In the genomic region with DNA sequence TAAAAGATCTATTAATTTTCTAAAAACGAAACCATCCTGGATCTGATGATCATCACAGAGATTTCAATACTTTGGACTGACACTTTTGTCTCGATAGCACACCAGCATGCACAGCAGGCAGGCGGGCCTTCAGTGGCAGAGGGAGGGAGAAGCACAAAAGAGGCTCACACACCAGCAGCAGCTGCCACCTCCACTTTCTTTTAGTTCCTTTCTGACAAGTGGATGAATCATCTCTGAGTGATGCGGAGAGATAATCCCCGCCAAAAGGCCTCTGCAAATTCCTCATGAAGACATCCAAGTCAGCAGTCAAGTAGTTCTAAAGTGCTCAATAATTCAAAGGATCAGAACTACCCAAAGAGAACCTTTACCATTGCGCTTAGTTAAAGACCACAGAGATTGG, we compare ENCODE assay signal across 12 mouse cellular contexts. TPM values are rescaled to one million over a fixed set of nuclear protein-coding genes. Genes with fewer than 3 reads are reported as not detected.
DNase-seq lines count a peak whose midpoint lies in the region; ATAC-seq and TF ChIP-seq lines count a peak whose summit lies in the region.
"Had no signal": no experiment of that assay in that cellular context is flagged by ENCODE, and none has a peak within 500 bp of the region (broad histone marks: within the 10 kb centered on the region; RNA-seq: fewer than 3 reads in every experiment).

No protein-coding gene starts in this region.

- H3K27ac ChIP-seq in midbrain, embryonic 12.5 days (replicated peaks): peak overlapping the region; percentile 75
- H3K27ac ChIP-seq: liver, embryonic 12.5 days had no signal

- no peak overlapping the region for H3K4me3 ChIP-seq in midbrain, embryonic 12.5 days
- H3K4me3 ChIP-seq: liver, embryonic 12.5 days had no signal

- 28% methylated on average over 6 of the region's 6 CpGs for WGBS in midbrain, embryonic 12.5 days

- H3K9ac ChIP-seq in midbrain, embryonic 12.5 days (replicated peaks): no peak overlapping the region
- H3K9ac ChIP-seq: liver, embryonic 12.5 days had no signal

- no peaks in the 10 kb centered on the region for H3K9me3 ChIP-seq in midbrain, embryonic 12.5 days
- H3K9me3 ChIP-seq: liver, embryonic 12.5 days had no signal

- no peak for DNase-seq in frontal cortex, postnatal 14 days (ENCODE audit: low spot score in 2 of 2)
- peak; percentile 74 for DNase-seq in 3T3-L1 (ENCODE audit: low read depth, low spot score)
- DNase-seq in brain, embryonic 14.5 days (ENCODE audit: low read depth): peak; percentile 78
- no peak for DNase-seq in gastrocnemius, postnatal 4 days (ENCODE audit: low spot score in 2 of 2)
- no peak for DNase-seq in layer of hippocampus, postnatal 25 days (ENCODE audit: extremely low spot score in 1 of 2, low spot score in 1 of 2)
- no peak for DNase-seq in lung, postnatal 10 days
- DNase-seq: heart, adult 18-20 months; heart, postnatal 36 days; kidney, postnatal 25 days had no signal

- H3K36me3 ChIP-seq in midbrain, embryonic 12.5 days: peaks cover 30% of the 10 kb centered on the region

- no peak for TF ChIP-seq POLR2A in brain, embryonic 14.5 days (IDR thresholded peaks at IDR 0.05; ENCODE audit: borderline replicate concordance, extremely low read depth, insufficient read depth, insufficient read length, poor library complexity, severe bottlenecking)

- peaks cover 73% of the 10 kb centered on the region for H3K4me1 ChIP-seq in midbrain, embryonic 12.5 days

- no peak for TF ChIP-seq CTCF in brain, embryonic 14.5 days (IDR thresholded peaks at IDR 0.05; ENCODE audit: borderline replicate concordance, extremely low read depth, insufficient read depth, insufficient read length)

- peak overlapping the region; percentile 5 for H3K4me2 ChIP-seq in midbrain, embryonic 12.5 days (replicated peaks)
- H3K4me2 ChIP-seq: liver, embryonic 12.5 days had no signal

- ATAC-seq in frontal cortex, adult (ENCODE audit: low TSS enrichment): peak; percentile 77
- ATAC-seq in midbrain, embryonic 12.5 days (ENCODE audit: low FRiP score, low read depth): no peak; the same call in 1 of the 2 replicates
- ATAC-seq: liver, embryonic 12.5 days had no signal

- H3K27me3 ChIP-seq in midbrain, embryonic 12.5 days: no peaks in the 10 kb centered on the region
- H3K27me3 ChIP-seq: liver, embryonic 12.5 days had no signal

RNA-seq across cellular contexts. Expression of a gene that starts 51.8 kb away (rescaled TPM):
- 2.6 and 3.0 TPM in 2 replicates for polyA plus RNA-seq in brain, embryonic 14.5 days (2012; rRNA removed)
- polyA plus RNA-seq in midbrain, embryonic 12.5 days (2016; fragmentation: Nextera tagmentation; extraction: Ambion mirVana): 1.5 and 1.8 TPM in 2 replicates
- under 1 TPM; 0.88 to 0.96 TPM for total RNA-seq in gastrocnemius, postnatal 4 days (2021)
- total RNA-seq in layer of hippocampus, postnatal 25 days (2021): 100 to 1,000 TPM in 1 of 2 experiments, 10 to 100 TPM in 1; 80.0 to 100 TPM

Comparison
In these comparisons a context has a peak if more than half of its experiments do, and no peak if none do; other contexts are left out.
1. DNase-seq: peak in 3T3-L1 (single experiment) and brain, embryonic 14.5 days (single experiment); none in frontal cortex, postnatal 14 days (0 of 2), gastrocnemius, postnatal 4 days (0 of 2), layer of hippocampus, postnatal 25 days (0 of 2) and lung, postnatal 10 days (single experiment).
2. RNA of a gene that starts 51.8 kb away (total RNA-seq): 80.0 to 100 TPM in layer of hippocampus, postnatal 25 days; 0.88 to 0.96 TPM in gastrocnemius, postnatal 4 days; every median in the first group is over 10 times any median in the second.